Mouse (Mus musculus) erythroblast, embryonic 14.5 days (primary cell): ENCODE measurements around the gene Eef2.

ENCODE experiments used
- GATA1 ChIP-seq: IDR thresholded peaks from 2 replicates; pipeline ENCODE4 v1.6.1; 2012; ENCODE audit warnings: low read length, inconsistent platforms, mixed read lengths
- TAL1 ChIP-seq: IDR thresholded peaks from 3 replicates; pipeline ENCODE4 v1.6.1; 2012; ENCODE audit warnings: low read length, inconsistent platforms, mixed read lengths

GRCm38 (mm10) chr10:81216260-81216659 is 39.8 kb downstream of the Eef2 start:
- TF ChIP-seq TAL1 (no peak), GATA1 (no peak)
